Mouse (Mus musculus) kidney, adult 9 months (tissue): ENCODE results near the gene Gpr26.

ENCODE experiments used
- DNase-seq: peaks from one replicate; pipeline ENCODE4 v3.0.0; 2022

The Gpr26 gene

DNA sequence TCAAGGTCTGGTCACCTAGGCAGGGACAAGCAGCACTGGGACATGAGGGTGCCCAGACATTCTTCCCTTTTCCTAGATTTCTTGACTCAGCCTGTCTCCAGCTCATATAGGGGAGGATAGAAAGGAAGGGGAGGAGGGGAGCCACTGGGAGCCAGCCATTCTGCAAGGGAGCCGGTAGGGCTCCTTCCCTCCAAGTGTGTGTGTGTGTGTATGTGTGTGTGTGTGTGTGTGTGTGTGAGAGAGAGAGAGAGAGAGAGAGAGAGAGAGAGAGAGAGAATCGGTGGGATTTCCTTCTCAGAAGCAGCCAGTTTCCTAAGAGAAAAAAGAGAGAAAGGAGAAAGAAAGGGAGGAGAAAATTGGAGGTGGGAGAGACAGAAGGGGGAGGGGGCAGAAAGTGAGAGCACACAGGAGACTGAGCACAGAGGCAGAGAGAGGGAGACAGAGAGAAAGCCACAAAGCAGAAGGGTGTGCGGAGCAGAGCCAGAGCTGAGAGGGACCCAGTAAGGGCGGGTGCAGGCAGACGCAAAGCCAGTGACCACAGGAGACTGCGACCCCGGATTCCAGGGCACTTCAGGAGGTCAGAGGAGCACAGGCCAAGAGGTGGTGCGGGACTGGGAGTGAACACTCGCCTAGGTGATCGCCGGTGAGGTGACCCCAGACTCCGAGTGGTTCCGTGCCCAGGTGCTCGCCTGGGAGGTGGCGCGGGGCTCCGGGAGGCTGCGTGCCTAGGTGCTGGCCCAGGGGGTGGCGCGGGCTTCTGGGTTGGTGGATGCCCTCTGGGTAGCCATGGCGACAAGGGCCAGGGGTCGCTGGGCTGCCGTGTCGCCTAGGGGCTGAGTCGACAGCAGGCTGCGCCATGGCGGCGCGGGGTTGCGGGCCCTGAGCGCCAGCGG lies at the start of gene Gpr26:
Gene Gpr26, plus strand, starts transcription at position 438 of the 893 bp plus-strand sequence.
- DNase-seq, result no peak

DNA sequence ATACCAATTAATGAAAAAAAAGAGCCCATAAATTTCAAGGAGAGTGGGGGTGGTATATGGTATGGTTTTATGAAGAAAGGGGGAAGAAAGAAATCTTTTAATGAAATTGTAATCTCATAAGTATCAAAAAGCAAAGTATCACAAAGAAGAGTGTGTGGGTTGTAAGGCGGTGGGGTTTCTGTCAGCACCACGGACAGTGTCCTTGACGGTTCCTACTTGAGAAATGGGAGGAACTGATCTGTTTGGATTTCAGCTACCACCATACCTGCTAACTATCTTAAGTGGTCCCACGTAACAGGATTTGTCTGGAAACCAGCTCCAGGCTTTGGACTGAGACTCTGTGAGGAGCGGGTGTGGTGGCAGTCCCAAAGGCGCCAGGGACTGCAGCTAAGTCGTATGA lies 48.9 kb upstream of the Gpr26 start:
- DNase-seq, result no peak

DNA sequence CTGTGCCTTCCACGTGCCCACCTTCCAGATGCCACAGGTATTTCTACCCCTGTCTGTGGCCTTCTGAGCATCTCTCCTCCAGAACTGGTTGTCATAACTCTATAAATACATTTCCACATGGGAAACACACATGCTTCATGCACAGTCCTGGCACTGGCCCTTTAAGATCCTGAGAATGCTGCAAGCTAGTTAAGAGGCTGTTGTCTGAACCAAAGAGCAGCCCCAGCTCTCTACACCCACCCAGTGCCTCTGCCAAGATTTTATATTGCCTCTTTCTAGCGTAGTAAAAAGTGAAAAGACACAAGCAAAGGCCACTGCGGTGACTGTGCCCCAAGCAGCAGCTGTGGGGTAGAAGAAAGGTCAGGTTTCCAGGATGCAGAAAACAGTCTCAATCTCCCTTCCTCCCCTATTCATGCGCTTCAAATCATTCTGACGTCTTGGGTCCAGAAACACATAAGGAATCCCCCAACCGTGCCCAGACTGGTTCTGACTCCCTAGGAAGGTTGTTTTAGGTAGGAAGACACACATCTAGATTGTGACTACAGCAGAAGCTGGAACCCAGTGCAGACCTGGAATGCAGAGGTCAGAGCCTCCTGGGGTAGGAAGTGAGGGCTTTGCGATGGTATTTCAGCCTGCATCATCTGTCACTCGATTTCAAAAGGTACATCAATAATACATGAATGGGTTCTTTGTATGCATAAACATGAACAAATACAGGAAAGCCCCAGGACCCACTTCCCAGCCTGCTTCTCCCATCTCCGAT lies 38.8 kb upstream of the Gpr26 start:
- no peak for DNase-seq

DNA sequence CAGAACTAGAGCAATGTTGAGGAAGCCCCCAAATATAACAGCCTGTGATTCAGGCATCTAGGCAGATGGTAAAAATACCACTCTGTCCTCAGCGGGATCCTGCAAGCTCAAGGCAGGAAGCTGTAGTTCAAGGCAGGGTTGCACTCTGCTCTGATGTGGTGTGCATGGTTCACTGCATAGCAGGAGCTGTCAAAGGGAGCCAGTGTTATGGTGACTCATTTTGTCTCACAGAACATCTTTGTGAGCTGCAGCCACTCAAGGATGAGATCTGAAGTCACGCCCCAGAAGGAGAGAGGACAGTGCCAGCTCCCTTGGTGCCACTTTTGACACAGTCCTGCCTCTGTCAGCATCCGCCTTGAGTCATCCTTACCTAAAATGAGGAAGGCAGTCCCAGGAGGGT lies 28.6 kb upstream of the Gpr26 start:
- DNase-seq, result no peak

DNA sequence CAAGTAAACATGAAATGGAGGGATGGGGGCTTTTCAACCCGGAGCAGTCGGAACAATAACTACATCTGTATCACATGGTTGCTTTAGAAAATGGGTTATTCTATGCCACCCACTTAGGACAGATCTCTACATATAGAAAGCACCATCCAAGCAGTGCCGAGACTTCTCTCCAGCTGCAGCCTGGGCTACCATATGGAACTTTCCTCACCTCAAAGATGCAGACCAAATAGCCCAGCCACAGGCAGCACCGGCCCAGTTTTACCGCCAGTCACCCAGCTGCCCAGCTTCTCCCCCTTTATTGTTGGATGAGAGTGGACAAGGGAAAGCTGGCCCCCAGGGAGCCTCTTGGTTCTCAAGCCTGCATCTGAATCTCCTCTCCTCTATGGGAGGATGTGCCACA lies 15.1 kb upstream of the Gpr26 start:
- DNase-seq, result no peak

DNA sequence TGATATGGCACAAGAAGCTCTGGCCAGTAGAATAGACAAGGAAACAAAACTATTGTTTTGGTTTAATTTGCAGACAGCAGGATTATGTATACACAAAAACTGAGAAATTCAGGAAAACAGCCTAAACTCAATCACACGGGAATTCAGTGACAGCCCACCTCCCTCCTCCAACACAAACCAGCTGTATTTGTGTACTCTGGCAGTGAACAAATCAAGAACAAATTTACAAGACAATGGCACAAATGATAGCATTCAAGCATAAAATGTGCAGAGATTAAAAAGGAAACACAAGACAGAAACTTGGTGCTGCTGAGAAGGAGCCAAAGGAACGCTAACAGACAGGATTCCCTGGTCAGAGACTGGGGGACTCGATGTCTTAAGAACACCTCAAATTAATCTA lies 12.9 kb upstream of the Gpr26 start:
- DNase-seq, result no peak

DNA sequence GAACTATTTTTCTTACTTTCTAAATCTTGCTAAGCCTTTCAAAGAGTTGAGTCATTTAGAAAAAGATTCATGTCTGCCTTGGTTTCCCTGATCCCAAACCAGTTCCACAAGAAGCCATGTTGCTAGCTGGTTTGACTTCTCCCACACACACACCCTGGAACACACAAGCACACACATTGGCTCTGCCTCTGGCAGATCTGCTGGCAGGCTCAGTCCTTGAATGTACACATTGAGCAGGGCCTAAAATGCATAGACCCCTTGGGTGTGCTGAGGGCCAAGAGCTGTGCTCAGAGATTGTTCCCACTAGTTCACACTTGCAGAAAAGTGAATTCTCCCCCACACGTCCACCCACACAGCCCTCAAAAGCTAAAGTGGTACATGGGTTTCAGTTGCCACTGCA lies 7.6 kb upstream of the Gpr26 start:
- no peak for DNase-seq

DNA sequence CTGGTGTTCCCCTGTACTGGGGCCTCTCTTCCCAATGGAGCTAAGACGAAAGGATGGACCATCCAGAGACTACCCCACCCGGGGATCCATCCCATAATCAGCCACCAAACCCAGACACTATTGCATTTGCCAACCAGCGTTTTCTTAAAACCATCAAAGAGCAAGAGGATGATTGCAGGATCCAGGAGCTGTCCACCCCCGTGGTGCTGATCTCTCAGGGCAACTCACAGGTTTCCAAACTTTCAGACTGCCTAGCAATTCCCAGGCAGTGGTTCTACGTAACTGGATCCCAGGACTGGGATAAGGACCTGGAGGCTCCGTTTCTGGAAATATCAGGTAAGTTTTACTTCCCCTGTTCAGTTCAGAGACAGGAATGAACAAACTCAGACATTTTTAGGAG lies 5.7 kb upstream of the Gpr26 start:
- peak; percentile 16 for DNase-seq

DNA sequence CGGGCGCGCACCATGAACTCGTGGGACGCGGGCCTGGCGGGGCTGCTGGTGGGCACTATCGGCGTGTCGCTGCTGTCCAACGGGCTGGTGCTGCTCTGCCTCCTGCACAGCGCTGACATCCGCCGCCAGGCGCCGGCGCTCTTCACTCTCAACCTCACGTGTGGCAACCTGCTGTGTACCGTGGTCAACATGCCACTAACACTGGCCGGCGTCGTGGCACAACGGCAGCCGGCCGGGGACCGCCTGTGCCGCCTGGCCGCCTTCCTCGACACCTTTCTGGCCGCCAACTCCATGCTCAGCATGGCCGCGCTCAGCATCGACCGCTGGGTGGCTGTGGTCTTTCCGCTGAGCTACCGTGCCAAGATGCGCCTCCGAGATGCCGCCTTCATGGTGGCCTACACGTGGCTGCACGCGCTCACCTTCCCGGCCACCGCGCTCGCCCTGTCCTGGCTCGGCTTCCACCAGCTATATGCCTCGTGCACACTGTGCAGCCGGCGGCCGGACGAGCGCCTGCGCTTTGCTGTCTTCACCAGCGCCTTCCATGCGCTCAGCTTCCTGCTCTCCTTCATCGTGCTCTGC lies 745 bp downstream of the Gpr26 start:
- no peak for DNase-seq

DNA sequence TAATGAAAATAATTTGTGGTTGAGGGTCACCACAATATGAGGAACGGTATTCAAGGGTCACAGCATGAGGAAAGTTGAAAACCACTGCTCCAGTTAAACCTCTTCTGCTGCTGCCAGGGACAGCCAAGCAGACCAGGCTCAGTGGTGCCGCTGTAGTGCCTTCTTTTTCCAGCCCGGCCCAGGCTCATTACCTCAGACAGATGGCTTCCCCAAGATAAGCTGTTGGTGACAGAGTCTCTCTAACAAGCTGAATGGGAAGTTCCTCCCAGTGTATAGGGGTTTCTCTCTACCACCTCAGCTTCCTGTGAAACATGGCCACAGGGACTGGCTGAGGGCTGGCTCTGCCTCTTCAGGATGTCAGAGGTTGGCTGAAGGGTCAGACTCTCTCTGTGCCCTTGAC lies 4.0 kb downstream of the Gpr26 start:
- DNase-seq, result no peak

DNA sequence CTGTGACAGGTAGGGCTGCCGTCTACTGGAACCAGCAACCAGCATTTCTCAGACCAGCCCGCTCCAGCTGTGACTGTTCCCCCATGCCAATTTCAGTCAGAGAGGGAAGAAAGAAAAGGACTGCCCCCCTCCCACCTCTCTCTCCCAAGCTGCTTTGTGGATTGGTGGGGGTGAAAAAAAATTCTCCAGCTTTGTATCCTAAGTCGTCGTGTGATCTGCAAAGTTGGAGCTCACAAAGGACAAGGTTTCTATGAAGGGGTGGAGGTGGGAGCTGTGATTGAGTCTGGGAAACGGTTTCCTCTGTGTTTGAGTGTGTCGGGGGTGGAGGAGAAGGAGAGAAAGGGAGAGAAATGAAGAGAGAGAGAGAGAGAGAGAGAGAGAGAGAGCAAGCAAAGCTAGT lies 9.6 kb downstream of the Gpr26 start:
- DNase-seq, result no peak

DNA sequence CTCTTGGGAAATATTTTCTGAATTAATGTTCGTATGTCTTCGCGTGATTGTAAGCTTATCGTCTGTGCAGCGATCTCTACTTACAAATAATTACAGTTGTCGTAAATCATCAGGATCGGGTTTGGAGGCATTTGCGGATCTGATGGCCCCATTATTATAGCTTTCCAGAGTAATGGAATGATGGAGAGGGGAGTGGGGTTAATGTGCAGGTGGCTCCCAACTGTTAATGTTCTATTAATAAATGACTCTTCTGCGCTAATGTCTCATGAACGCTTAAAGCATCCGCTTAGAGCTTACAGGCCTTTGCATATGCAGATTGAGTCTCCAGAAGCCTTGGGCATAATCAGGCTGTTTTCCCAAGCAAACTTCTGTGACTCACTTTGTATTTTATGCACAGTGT lies 12.3 kb downstream of the Gpr26 start:
- DNase-seq, result no peak

DNA sequence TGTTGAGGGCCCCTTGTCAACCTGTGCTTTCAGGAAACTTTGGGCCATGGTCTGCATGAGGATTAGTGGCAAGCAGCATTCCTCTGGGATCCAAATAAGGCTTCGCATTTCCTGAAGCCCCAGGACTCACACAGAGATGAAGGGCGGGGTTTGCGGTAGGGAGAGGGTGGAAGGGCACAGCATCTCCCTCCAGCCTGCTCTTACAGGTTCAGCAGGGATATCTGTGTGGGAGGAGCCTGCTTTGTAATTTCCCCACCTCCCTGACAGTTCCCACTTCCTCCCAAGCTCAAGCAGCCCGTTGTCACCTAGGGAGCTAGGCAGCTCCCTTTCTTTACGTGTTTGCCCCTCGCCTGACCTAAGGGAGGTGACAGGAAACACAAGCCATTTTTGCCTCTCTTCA lies 22.8 kb downstream of the Gpr26 start:
- no peak for DNase-seq

DNA sequence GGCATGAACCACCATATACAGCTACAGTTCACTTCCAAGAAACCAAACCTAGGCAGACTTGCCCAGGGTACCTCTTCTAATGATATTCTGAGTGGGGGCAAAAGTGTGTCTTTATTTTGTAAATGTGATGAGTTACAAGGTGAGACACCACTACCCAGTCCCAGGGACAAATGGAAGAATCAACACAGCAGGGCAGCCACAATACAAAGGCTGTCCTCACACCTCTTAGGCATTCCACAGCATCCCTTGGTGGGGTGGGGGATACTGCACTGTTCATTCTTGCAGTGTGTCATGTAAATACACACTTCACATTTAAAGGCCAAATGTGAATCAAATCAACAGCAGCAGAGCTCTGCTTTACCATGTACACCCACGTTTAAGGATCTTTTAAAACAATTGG lies 26.0 kb downstream of the Gpr26 start:
- no peak for DNase-seq

DNA sequence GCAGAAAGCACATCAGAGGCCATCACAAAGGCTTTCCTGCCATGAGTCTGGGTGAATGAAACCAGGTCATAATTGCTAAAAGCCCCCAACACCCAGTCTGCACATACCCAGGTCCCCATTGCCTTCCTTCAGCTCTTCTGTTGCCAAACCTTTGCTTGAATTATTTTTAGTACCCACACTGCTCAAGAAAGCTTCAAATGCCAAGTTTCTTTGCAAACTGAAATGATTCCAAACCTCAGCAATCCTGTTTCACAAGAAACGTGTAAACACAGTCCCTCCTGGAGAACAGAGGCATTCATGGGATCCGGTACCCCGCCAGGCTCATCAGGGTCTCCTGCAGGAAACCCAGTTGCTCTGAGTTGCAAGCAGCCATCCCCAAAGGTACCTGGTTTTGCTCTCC lies 26.6 kb downstream of the Gpr26 start:
- DNase-seq, result no peak

DNA sequence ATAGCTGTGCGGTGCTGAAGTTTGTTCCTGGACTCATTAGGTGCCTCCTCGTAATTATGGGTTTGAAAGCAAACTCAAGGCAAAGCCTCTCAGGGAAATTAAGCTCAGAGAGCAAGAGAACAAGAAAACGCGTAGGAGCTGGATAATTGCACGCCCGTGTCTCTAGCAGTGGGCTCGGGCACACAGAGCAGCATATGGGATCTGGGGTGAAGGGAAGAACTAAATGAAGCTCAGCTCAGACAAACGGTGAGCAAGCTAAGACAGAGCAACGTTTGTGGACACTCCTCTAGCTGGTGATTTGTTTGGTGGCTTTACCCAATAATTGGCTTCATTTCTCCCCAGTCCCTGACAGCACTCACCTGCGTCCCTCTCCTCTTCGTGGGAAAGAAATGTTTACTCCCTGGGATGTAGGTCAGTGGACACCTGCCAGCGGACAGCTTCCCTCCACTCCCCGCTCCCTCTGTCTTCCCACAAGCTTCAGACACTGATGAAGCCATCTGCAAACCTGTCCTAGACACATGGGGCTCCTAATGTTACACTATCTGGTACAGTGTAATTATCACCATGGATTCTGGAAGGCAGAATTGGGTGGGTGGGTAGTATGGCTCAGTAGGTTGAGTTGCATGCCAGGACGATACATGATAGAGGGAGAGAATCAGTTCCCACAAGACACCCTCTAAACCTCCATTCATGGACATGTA lies 39.9 kb downstream of the Gpr26 start:
- DNase-seq, result no peak

DNA sequence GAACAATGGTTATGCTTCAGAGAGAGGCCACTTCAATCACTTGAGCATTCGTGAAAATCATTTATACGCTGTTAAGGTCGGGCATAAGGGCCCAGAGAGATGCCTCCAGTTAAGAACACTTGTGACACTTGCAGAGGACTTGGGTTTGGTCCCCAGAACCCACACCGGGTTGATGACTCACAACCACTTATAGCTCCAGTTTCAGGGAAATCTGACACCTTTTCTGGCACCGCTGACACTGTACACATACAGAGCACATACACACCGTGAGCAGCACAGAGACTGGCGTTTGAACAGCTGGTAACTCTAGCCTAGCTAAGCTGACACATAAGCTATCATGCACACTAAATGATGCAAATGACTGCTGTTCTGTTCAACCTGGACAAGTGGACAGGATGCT lies 42.7 kb downstream of the Gpr26 start:
- DNase-seq, result no peak

DNA sequence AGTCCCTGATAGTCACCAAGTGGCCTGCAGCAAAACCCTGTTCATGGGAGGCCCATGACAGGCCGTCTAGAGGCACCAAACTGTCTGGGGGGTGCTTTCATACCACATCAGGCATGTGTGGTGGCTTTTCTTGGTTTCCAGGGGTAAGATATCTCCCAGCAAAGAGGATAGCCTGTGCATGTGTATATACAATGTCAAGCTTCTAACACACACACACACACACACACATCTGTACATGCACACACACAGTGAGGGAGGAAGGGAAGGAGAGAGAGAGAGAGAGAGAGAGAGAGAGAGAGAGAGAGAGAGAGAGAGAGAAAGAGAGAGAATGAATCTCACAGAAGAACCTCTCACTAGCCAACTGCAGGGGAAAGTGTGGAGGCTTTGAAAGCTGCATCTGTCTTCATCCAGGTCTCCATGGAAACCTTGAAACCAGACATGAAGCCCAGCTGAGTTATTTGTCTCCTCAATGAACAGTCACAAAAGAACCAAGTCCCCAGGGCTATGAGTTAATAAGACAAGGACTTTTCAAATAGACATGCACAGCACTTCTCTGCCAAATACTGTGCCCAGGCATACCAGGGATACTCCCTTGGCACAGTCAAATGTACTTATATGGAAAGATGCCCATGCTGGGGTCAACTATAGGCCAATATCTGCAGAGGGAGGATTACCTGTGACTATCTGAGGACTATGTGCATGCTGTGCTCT lies 46.9 kb downstream of the Gpr26 start:
- no peak for DNase-seq

DNA sequence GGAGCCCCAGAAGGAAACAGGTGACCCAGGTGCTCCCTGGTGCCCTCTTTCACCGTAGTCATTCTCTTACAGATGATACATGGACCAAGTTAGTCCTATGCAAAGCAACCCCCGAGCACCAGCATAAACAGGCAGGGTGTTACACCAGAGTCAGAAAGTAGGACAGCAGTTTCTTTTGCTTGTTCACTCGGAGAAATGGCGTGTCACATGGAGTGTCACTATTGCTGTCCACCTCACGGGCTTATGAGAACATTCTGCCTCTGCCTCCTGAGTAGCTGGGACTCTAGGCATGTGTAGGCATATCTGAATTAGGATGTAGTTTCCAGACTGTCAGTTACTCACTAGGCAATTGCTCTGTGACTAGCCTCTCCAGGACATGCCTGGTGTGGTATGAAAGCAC lies 47.7 kb downstream of the Gpr26 start:
- no peak for DNase-seq

DNA sequence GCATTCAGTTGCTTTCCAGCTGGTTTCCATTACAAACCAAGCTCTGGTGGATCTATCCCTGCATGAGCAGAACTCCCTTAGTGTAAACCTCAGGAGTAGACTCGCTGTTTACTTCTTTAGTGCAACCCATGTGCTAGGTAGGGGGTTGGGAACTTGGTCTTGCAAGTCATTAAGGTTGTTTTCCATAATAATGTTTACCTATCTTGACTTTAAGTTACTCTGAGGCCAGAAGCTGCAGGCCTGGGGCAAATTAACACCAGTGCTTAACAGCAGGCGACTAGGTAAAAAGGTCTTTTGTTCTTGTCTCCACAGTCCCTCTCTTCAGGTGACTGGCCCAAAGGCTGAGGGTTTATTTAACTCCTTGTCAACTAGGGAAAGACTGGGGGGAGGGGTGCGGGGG lies 48.9 kb downstream of the Gpr26 start:
- DNase-seq, result no peak

DNA sequence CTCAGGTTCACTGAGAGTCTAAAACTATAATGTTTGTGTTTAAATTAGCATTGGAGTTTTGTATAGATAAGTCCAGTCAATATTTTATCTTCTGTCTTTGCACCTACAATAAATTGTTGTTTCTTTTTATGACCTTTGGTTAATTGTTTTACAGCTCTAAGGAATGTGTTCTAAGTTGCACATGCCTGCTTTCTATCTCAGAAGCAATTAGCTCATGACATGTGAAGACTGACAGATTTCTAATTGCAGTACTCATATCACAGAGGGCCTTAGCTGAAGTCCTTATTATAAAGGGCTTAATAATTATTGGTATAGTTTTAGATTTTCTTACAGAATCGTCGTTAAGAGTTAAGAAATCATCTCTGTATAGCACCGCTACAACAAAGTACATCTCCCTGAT lies 49.7 kb downstream of the Gpr26 start:
- DNase-seq, result no peak

DNA sequence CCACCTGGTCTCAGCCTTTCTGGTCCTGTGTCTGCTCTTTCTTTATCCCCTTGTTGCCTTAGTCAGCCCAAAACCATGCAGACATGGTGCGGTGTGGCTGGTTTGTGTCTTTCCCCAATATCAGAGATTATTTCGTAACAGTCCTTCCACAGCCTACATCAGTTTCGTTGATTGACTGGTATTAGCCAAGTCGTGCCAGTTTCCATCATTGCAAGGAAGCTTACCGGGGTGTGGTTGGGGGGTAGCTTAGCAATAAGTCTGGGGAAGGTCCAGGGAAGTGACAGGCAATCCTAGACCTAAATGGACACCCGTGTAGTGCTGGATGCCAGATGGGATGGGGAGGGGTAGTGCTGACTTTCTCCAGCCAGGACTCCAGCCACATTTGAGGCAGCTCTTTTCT lies 59.3 kb downstream of the Gpr26 start:
- no peak for DNase-seq

DNA sequence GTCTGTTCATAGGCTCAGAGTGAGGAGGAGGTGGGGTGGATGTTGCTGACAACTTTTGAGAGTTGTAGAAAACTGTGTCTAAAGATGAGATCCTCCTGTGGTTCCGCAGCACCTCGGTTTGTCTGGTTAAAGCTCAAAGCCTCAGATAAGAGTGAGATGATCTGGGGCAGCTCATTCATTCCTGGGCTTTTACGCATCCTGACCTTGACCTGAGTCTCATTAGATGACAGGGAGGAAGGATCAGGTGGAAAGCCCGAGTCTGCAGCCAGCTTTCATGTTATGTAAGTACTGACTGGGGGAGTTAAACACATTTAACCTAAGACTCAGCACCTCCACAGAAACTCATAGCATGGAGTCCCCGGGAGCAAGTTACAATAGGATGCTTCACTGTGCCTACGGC lies 60.4 kb downstream of the Gpr26 start:
- no peak for DNase-seq
